Mouse (Mus musculus): ENCODE data around the gene Bzw1. TPM values are rescaled to one million over a fixed set of nuclear protein-coding genes. Genes with fewer than 3 reads are reported as not detected.

Gene Bzw1
- polyA plus RNA-seq (2014; fragmentation: Nextera tagmentation; extraction: Ambion mirVana), result 340 and 468 TPM in 2 replicates

GRCm38 (mm10) chr1:58392652-58393283 lies at the start of gene Bzw1:
Gene Bzw1, plus strand, starts transcription at chr1:58392898.
- WGBS, result under 1% methylated on average over 37 of the region's 61 CpGs
- peaks cover 32% of the 10 kb centered on the region for H3K36me3 ChIP-seq (ENCODE audit: control insufficient read depth, insufficient read depth, low read length)
- peaks cover 12% of the 10 kb centered on the region for H3K4me1 ChIP-seq (ENCODE audit: control insufficient read depth, insufficient read depth, low read length)
- H3K27me3 ChIP-seq (ENCODE audit: control insufficient read depth, insufficient read depth, low read length), result no peaks in the 10 kb centered on the region
- no peaks in the 10 kb centered on the region for H3K9me3 ChIP-seq (ENCODE audit: control insufficient read depth, low read length)
- peak within 1 kb of the TSS; percentile 97 for H3K9ac ChIP-seq (replicated peaks; ENCODE audit: low read length)
- ATAC-seq (ENCODE audit: low FRiP score, low TSS enrichment), result peak; percentile 98
- peak; percentile 96 for DNase-seq
- peak within 1 kb of the TSS; percentile 99 for H3K27ac ChIP-seq (replicated peaks; ENCODE audit: low read depth, low read length)
- peak within 1 kb of the TSS; percentile 78 for H3K4me2 ChIP-seq (ENCODE audit: low read length)
- peak within 1 kb of the TSS; percentile 85 for H3K4me3 ChIP-seq (replicated peaks; ENCODE audit: low read depth, low read length)

- no peak overlapping the region for H3K4me2 ChIP-seq (ENCODE audit: low read length)
- no peaks in the 10 kb centered on the region for H3K36me3 ChIP-seq (ENCODE audit: control insufficient read depth, insufficient read depth, low read length)
- no peaks in the 10 kb centered on the region for H3K27me3 ChIP-seq (ENCODE audit: control insufficient read depth, insufficient read depth, low read length)
- no peaks in the 10 kb centered on the region for H3K4me1 ChIP-seq (ENCODE audit: control insufficient read depth, insufficient read depth, low read length)
- DNase-seq (no peak), ATAC-seq (ENCODE audit: low FRiP score, low TSS enrichment) (no peak)
- no peaks in the 10 kb centered on the region for H3K9me3 ChIP-seq (ENCODE audit: control insufficient read depth, low read length)
- no peak overlapping the region for H3K4me3 ChIP-seq (replicated peaks; ENCODE audit: low read depth, low read length)
- WGBS, result 91% methylated on average over 4 of the region's 4 CpGs
- no peak overlapping the region for H3K9ac ChIP-seq (replicated peaks; ENCODE audit: low read length)
- H3K27ac ChIP-seq (replicated peaks; ENCODE audit: low read depth, low read length), result no peak overlapping the region
Measured at GRCm38 (mm10) chr1:58343861-58344260, 48.8 kb upstream of the Bzw1 start.

- 91% methylated on average over 5 of the region's 5 CpGs for WGBS
- no peak for DNase-seq
- no peaks in the 10 kb centered on the region for H3K9me3 ChIP-seq (ENCODE audit: control insufficient read depth, low read length)
- no peaks in the 10 kb centered on the region for H3K36me3 ChIP-seq (ENCODE audit: control insufficient read depth, insufficient read depth, low read length)
- H3K4me2 ChIP-seq (ENCODE audit: low read length), result no peak overlapping the region
- H3K27ac ChIP-seq (replicated peaks; ENCODE audit: low read depth, low read length), result no peak overlapping the region
- no peaks in the 10 kb centered on the region for H3K27me3 ChIP-seq (ENCODE audit: control insufficient read depth, insufficient read depth, low read length)
- ATAC-seq (ENCODE audit: low FRiP score, low TSS enrichment), result no peak
- no peaks in the 10 kb centered on the region for H3K4me1 ChIP-seq (ENCODE audit: control insufficient read depth, insufficient read depth, low read length)
- no peak overlapping the region for H3K9ac ChIP-seq (replicated peaks; ENCODE audit: low read length)
- no peak overlapping the region for H3K4me3 ChIP-seq (replicated peaks; ENCODE audit: low read depth, low read length)
Measured at GRCm38 (mm10) chr1:58344570-58344969, 48.1 kb upstream of the Bzw1 start.

DNA sequence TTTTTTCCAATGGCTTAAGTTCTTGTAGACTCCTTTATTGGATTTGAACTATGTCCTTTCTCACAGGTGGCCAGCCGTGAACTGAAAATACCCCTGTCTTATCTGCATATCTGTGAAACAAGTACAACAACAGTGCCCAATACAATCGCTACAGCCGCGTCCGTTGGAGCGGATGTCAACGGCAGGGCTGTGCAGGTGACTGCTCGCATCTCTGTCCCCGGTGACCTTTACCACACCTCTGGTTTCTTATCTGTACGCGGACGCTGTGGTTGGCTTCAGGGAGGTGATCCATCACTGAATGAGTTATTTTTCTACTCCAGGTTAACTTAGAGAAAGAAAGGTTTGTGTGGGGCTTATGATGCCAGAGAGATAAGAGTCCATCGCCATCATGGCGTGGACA lies 46.5 kb upstream of the Bzw1 start:
- ATAC-seq (ENCODE audit: low FRiP score, low TSS enrichment) (no peak), DNase-seq (no peak)
- H3K4me3 ChIP-seq (replicated peaks; ENCODE audit: low read depth, low read length), result no peak overlapping the region
- H3K4me2 ChIP-seq (ENCODE audit: low read length), result no peak overlapping the region
- no peaks in the 10 kb centered on the region for H3K4me1 ChIP-seq (ENCODE audit: control insufficient read depth, insufficient read depth, low read length)
- no peak overlapping the region for H3K27ac ChIP-seq (replicated peaks; ENCODE audit: low read depth, low read length)
- no peaks in the 10 kb centered on the region for H3K27me3 ChIP-seq (ENCODE audit: control insufficient read depth, insufficient read depth, low read length)
- no peak overlapping the region for H3K9ac ChIP-seq (replicated peaks; ENCODE audit: low read length)
- H3K36me3 ChIP-seq (ENCODE audit: control insufficient read depth, insufficient read depth, low read length), result no peaks in the 10 kb centered on the region
- 94% methylated on average over 14 of the region's 14 CpGs for WGBS
- H3K9me3 ChIP-seq (ENCODE audit: control insufficient read depth, low read length), result no peaks in the 10 kb centered on the region

GRCm38 (mm10) chr1:58348712-58349111 lies 44.0 kb upstream of the Bzw1 start:
- no peaks in the 10 kb centered on the region for H3K27me3 ChIP-seq (ENCODE audit: control insufficient read depth, insufficient read depth, low read length)
- H3K9me3 ChIP-seq (ENCODE audit: control insufficient read depth, low read length), result no peaks in the 10 kb centered on the region
- no peaks in the 10 kb centered on the region for H3K36me3 ChIP-seq (ENCODE audit: control insufficient read depth, insufficient read depth, low read length)
- ATAC-seq (ENCODE audit: low FRiP score, low TSS enrichment), result no peak
- no peak overlapping the region for H3K4me3 ChIP-seq (replicated peaks; ENCODE audit: low read depth, low read length)
- 81% methylated on average over 6 of the region's 6 CpGs for WGBS
- no peak for DNase-seq
- H3K4me2 ChIP-seq (ENCODE audit: low read length), result no peak overlapping the region
- no peak overlapping the region for H3K9ac ChIP-seq (replicated peaks; ENCODE audit: low read length)
- no peaks in the 10 kb centered on the region for H3K4me1 ChIP-seq (ENCODE audit: control insufficient read depth, insufficient read depth, low read length)
- H3K27ac ChIP-seq (replicated peaks; ENCODE audit: low read depth, low read length), result no peak overlapping the region

- DNase-seq (no peak), ATAC-seq (ENCODE audit: low FRiP score, low TSS enrichment) (no peak)
- Histone ChIP-seq H3K4me3 (replicated peaks; ENCODE audit: low read depth, low read length) (no peak overlapping the region), H3K4me1 (ENCODE audit: control insufficient read depth, insufficient read depth, low read length) (no peaks in the 10 kb centered on the region), H3K36me3 (ENCODE audit: control insufficient read depth, insufficient read depth, low read length) (no peaks in the 10 kb centered on the region), H3K27ac (replicated peaks; ENCODE audit: low read depth, low read length) (no peak overlapping the region), H3K9ac (replicated peaks; ENCODE audit: low read length) (no peak overlapping the region), H3K9me3 (ENCODE audit: control insufficient read depth, low read length) (no peaks in the 10 kb centered on the region), H3K4me2 (ENCODE audit: low read length) (no peak overlapping the region), H3K27me3 (ENCODE audit: control insufficient read depth, insufficient read depth, low read length) (no peaks in the 10 kb centered on the region)
- 75% methylated on average over 4 of the region's 4 CpGs for WGBS
Measured at GRCm38 (mm10) chr1:58353238-58353893, 39.3 kb upstream of the Bzw1 start.

- Histone ChIP-seq H3K9ac (replicated peaks; ENCODE audit: low read length) (no peak overlapping the region), H3K27me3 (ENCODE audit: control insufficient read depth, insufficient read depth, low read length) (no peaks in the 10 kb centered on the region), H3K9me3 (ENCODE audit: control insufficient read depth, low read length) (no peaks in the 10 kb centered on the region), H3K27ac (replicated peaks; ENCODE audit: low read depth, low read length) (no peak overlapping the region), H3K36me3 (ENCODE audit: control insufficient read depth, insufficient read depth, low read length) (no peaks in the 10 kb centered on the region), H3K4me1 (ENCODE audit: control insufficient read depth, insufficient read depth, low read length) (no peaks in the 10 kb centered on the region), H3K4me2 (ENCODE audit: low read length) (no peak overlapping the region), H3K4me3 (replicated peaks; ENCODE audit: low read depth, low read length) (no peak overlapping the region)
- ATAC-seq (ENCODE audit: low FRiP score, low TSS enrichment), result no peak
- whole genome bisulfite sequencing, result 88% methylated on average over 19 of the region's 19 CpGs
- DNase-seq, result no peak
Measured at GRCm38 (mm10) chr1:58358958-58359901, 33.5 kb upstream of the Bzw1 start.

DNA sequence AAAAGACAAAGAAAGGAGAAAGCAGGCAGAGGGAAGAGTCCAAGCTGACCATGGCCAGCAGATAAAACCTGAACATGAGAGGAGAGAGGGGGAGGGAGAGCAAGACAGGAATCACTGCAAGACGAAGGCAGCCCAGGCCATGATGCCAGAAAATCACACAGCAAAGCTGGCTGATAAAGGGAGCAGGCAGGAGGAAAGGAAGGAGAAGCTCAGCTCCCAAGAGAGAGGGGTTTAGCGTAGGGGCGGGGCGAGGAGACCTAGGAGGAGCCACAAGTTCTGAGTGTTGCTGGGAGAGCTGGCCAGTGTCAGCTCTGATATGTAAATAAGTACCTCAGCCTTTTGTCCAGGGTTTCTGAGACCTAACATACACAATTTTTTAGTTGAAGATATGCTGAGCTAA lies 30.4 kb upstream of the Bzw1 start:
- H3K4me2 ChIP-seq (ENCODE audit: low read length), result no peak overlapping the region
- no peaks in the 10 kb centered on the region for H3K27me3 ChIP-seq (ENCODE audit: control insufficient read depth, insufficient read depth, low read length)
- 55% methylated on average over 4 of the region's 4 CpGs for WGBS
- H3K9ac ChIP-seq (replicated peaks; ENCODE audit: low read length), result no peak overlapping the region
- no peak overlapping the region for H3K4me3 ChIP-seq (replicated peaks; ENCODE audit: low read depth, low read length)
- no peaks in the 10 kb centered on the region for H3K4me1 ChIP-seq (ENCODE audit: control insufficient read depth, insufficient read depth, low read length)
- no peak overlapping the region for H3K27ac ChIP-seq (replicated peaks; ENCODE audit: low read depth, low read length)
- DNase-seq (no peak), ATAC-seq (ENCODE audit: low FRiP score, low TSS enrichment) (no peak)
- H3K9me3 ChIP-seq (ENCODE audit: control insufficient read depth, low read length), result no peaks in the 10 kb centered on the region
- no peaks in the 10 kb centered on the region for H3K36me3 ChIP-seq (ENCODE audit: control insufficient read depth, insufficient read depth, low read length)
